Mouse (Mus musculus): ENCODE data around the gene Slc2a3. TPM values are rescaled to one million over a fixed set of nuclear protein-coding genes. Genes with fewer than 3 reads are reported as not detected.

The Slc2a3 gene
- polyA plus RNA-seq, 1 experiment from 2014 or later: 57.0 TPM

- Histone ChIP-seq H3K27me3 (replicated peaks; ENCODE audit: control insufficient read depth, insufficient read depth, low read length) (no peaks in the 10 kb centered on the region), H3K4me2 (ENCODE audit: low read length) (no peak overlapping the region), H3K9me3 (ENCODE audit: control insufficient read depth, low read length) (no peaks in the 10 kb centered on the region), H3K36me3 (ENCODE audit: control insufficient read depth, insufficient read depth, low read length) (no peaks in the 10 kb centered on the region), H3K4me3 (ENCODE audit: low read length) (no peak overlapping the region), H3K4me1 (ENCODE audit: control insufficient read depth, insufficient read depth, low read depth, low read length) (no peaks in the 10 kb centered on the region), H3K9ac (ENCODE audit: low read depth, low read length) (no peak overlapping the region), H3K27ac (ENCODE audit: low read depth, low read length) (no peak overlapping the region)
- no peak for ATAC-seq
- WGBS: 95% methylated on average over 3 of the region's 3 CpGs
Measured at GRCm38 (mm10) chr6:122784866-122785265, 16.6 kb downstream of the Slc2a3 start.

- Histone ChIP-seq H3K27me3 (replicated peaks; ENCODE audit: control insufficient read depth, insufficient read depth, low read length) (no peaks in the 10 kb centered on the region), H3K4me3 (ENCODE audit: low read length) (no peak overlapping the region), H3K27ac (ENCODE audit: low read depth, low read length) (no peak overlapping the region), H3K36me3 (ENCODE audit: control insufficient read depth, insufficient read depth, low read length) (no peaks in the 10 kb centered on the region), H3K4me2 (ENCODE audit: low read length) (no peak overlapping the region), H3K9me3 (ENCODE audit: control insufficient read depth, low read length) (no peaks in the 10 kb centered on the region), H3K4me1 (ENCODE audit: control insufficient read depth, insufficient read depth, low read depth, low read length) (no peaks in the 10 kb centered on the region), H3K9ac (ENCODE audit: low read depth, low read length) (no peak overlapping the region)
- no peak for ATAC-seq
- 77% methylated on average over 3 of the region's 3 CpGs for WGBS
Measured at GRCm38 (mm10) chr6:122782164-122782563, 19.3 kb downstream of the Slc2a3 start.

- Histone ChIP-seq H3K27me3 (replicated peaks; ENCODE audit: control insufficient read depth, insufficient read depth, low read length) (no peaks in the 10 kb centered on the region), H3K9me3 (ENCODE audit: control insufficient read depth, low read length) (no peaks in the 10 kb centered on the region), H3K36me3 (ENCODE audit: control insufficient read depth, insufficient read depth, low read length) (no peaks in the 10 kb centered on the region), H3K4me1 (ENCODE audit: control insufficient read depth, insufficient read depth, low read depth, low read length) (no peaks in the 10 kb centered on the region), H3K4me2 (ENCODE audit: low read length) (no peak overlapping the region), H3K9ac (ENCODE audit: low read depth, low read length) (no peak overlapping the region), H3K27ac (ENCODE audit: low read depth, low read length) (no peak overlapping the region), H3K4me3 (ENCODE audit: low read length) (no peak overlapping the region)
- 82% methylated on average over 4 of the region's 4 CpGs for WGBS
- no peak for ATAC-seq
Measured at GRCm38 (mm10) chr6:122781167-122781566, 20.3 kb downstream of the Slc2a3 start.

DNA sequence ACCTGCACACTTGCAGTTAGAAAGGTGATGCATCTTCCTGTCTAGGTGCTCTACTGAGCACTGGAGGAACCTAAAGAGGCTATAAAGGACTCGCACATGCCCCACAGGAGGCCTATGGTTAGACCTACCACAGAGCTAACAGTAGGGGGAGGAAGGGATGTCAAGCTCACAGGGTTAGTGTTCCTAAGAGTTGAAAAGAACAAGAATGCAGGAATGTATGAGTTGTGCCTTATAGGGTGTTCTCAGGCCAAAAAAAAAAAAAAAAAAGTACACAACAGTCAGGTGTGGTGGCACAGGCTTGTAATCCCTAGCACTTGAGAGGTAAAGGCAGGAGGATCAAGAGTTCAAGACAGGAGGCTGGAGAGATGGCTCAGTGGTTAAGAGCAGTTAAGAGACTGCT is 21.5 kb downstream of the Slc2a3 start:
- WGBS: 46% methylated on average over 1 of the region's 1 CpGs
- ATAC-seq: no peak
- no peak overlapping the region for H3K4me3 ChIP-seq (ENCODE audit: low read length)

DNA sequence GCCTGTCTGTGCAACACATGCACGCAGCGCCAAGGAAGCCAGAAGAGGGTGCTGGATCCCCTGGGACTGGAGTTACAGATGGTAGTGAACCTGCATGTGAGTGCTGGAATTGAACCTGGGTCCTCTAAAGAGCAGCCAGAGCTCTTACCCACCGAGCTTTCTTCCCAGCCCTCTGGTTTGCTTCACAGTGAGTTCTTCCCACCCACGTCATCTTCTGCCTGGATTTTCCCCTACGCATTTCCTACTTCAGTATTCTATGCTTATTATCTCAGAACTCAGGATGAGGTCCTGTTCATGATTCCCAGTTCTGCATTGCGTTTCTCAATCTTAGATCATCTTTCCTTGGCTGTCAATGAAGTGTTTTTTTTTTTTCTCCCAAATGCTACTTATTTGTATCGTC is 25.4 kb downstream of the Slc2a3 start:
- no peak overlapping the region for H3K4me2 ChIP-seq (ENCODE audit: low read length)
- no peaks in the 10 kb centered on the region for H3K4me1 ChIP-seq (ENCODE audit: control insufficient read depth, insufficient read depth, low read depth, low read length)
- no peak overlapping the region for H3K27ac ChIP-seq (ENCODE audit: low read depth, low read length)
- no peak overlapping the region for H3K4me3 ChIP-seq (ENCODE audit: low read length)
- WGBS: 85% methylated on average over 7 of the region's 7 CpGs
- H3K27me3 ChIP-seq (replicated peaks; ENCODE audit: control insufficient read depth, insufficient read depth, low read length): no peaks in the 10 kb centered on the region
- no peaks in the 10 kb centered on the region for H3K9me3 ChIP-seq (ENCODE audit: control insufficient read depth, low read length)
- no peak overlapping the region for H3K9ac ChIP-seq (ENCODE audit: low read depth, low read length)
- no peaks in the 10 kb centered on the region for H3K36me3 ChIP-seq (ENCODE audit: control insufficient read depth, insufficient read depth, low read length)
- no peak for ATAC-seq

More for the DNA sequence above, 21.5 kb downstream of the Slc2a3 start:
- Histone ChIP-seq H3K27ac (ENCODE audit: low read depth, low read length) (no peak overlapping the region), H3K27me3 (replicated peaks; ENCODE audit: control insufficient read depth, insufficient read depth, low read length) (no peaks in the 10 kb centered on the region), H3K36me3 (ENCODE audit: control insufficient read depth, insufficient read depth, low read length) (no peaks in the 10 kb centered on the region), H3K4me2 (ENCODE audit: low read length) (no peak overlapping the region), H3K4me1 (ENCODE audit: control insufficient read depth, insufficient read depth, low read depth, low read length) (no peaks in the 10 kb centered on the region), H3K9ac (ENCODE audit: low read depth, low read length) (no peak overlapping the region), H3K9me3 (ENCODE audit: control insufficient read depth, low read length) (no peaks in the 10 kb centered on the region)

GRCm38 (mm10) chr6:122774345-122774744 is 27.1 kb downstream of the Slc2a3 start:
- Histone ChIP-seq H3K27me3 (replicated peaks; ENCODE audit: control insufficient read depth, insufficient read depth, low read length) (no peaks in the 10 kb centered on the region), H3K36me3 (ENCODE audit: control insufficient read depth, insufficient read depth, low read length) (no peaks in the 10 kb centered on the region), H3K9me3 (ENCODE audit: control insufficient read depth, low read length) (no peaks in the 10 kb centered on the region), H3K27ac (ENCODE audit: low read depth, low read length) (no peak overlapping the region), H3K4me3 (ENCODE audit: low read length) (no peak overlapping the region), H3K4me1 (ENCODE audit: control insufficient read depth, insufficient read depth, low read depth, low read length) (peaks cover 7% of the 10 kb centered on the region), H3K9ac (ENCODE audit: low read depth, low read length) (no peak overlapping the region), H3K4me2 (ENCODE audit: low read length) (no peak overlapping the region)
- ATAC-seq: no peak
- WGBS: 86% methylated on average over 1 of the region's 1 CpGs

GRCm38 (mm10) chr6:122772701-122773100 is 28.7 kb downstream of the Slc2a3 start:
- Histone ChIP-seq H3K9me3 (ENCODE audit: control insufficient read depth, low read length) (no peaks in the 10 kb centered on the region), H3K4me1 (ENCODE audit: control insufficient read depth, insufficient read depth, low read depth, low read length) (peaks cover 7% of the 10 kb centered on the region), H3K36me3 (ENCODE audit: control insufficient read depth, insufficient read depth, low read length) (no peaks in the 10 kb centered on the region), H3K4me2 (ENCODE audit: low read length) (no peak overlapping the region), H3K4me3 (ENCODE audit: low read length) (no peak overlapping the region), H3K9ac (ENCODE audit: low read depth, low read length) (no peak overlapping the region), H3K27ac (ENCODE audit: low read depth, low read length) (no peak overlapping the region), H3K27me3 (replicated peaks; ENCODE audit: control insufficient read depth, insufficient read depth, low read length) (no peaks in the 10 kb centered on the region)
- no peak for ATAC-seq
- 70% methylated on average over 6 of the region's 6 CpGs for WGBS

DNA sequence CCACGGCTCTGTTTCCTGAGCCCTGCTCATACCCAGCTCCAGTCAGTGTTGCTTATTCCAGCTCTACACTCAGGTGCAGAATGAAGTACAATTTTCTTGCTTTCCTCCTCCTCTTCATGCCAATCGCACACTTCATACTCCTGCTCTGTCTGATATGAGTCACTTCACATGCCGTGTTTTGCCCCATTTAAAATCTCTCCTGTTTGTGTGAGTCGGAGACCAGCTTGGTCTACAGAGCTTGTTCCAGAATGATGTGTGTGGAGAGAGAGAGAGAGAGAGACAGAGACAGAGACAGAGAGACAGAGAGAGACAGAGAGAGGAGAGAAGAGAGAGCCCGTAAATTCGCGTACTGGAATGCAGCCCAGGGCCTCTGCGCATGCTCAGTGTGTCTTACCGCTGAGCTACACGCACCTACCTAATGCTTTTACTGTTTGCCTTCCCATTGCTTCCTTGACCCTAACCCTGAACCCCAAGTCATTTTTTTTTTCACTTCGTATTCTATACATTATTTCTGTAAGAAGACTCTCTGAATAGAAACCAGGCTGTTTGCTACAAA is 30.6 kb downstream of the Slc2a3 start:
- no peaks in the 10 kb centered on the region for H3K9me3 ChIP-seq (ENCODE audit: control insufficient read depth, low read length)
- no peak overlapping the region for H3K4me3 ChIP-seq (ENCODE audit: low read length)
- H3K4me1 ChIP-seq (ENCODE audit: control insufficient read depth, insufficient read depth, low read depth, low read length): peaks cover 9% of the 10 kb centered on the region
- no peak overlapping the region for H3K27ac ChIP-seq (ENCODE audit: low read depth, low read length)
- H3K4me2 ChIP-seq (ENCODE audit: low read length): no peak overlapping the region
- 91% methylated on average over 11 of the region's 11 CpGs for WGBS
- no peak overlapping the region for H3K9ac ChIP-seq (ENCODE audit: low read depth, low read length)
- no peaks in the 10 kb centered on the region for H3K36me3 ChIP-seq (ENCODE audit: control insufficient read depth, insufficient read depth, low read length)
- no peak for ATAC-seq
- no peaks in the 10 kb centered on the region for H3K27me3 ChIP-seq (replicated peaks; ENCODE audit: control insufficient read depth, insufficient read depth, low read length)

GRCm38 (mm10) chr6:122769771-122770759 is 31.4 kb downstream of the Slc2a3 start:
- Histone ChIP-seq H3K27ac (ENCODE audit: low read depth, low read length) (peak overlapping the region; percentile 48), H3K36me3 (ENCODE audit: control insufficient read depth, insufficient read depth, low read length) (no peaks in the 10 kb centered on the region), H3K4me1 (ENCODE audit: control insufficient read depth, insufficient read depth, low read depth, low read length) (peaks cover 9% of the 10 kb centered on the region), H3K4me2 (ENCODE audit: low read length) (peak overlapping the region; percentile 31; the same call in 1 of the 2 replicates), H3K27me3 (replicated peaks; ENCODE audit: control insufficient read depth, insufficient read depth, low read length) (no peaks in the 10 kb centered on the region), H3K4me3 (ENCODE audit: low read length) (no peak overlapping the region), H3K9ac (ENCODE audit: low read depth, low read length) (peak overlapping the region; percentile 38; the same call in 1 of the 2 replicates), H3K9me3 (ENCODE audit: control insufficient read depth, low read length) (no peaks in the 10 kb centered on the region)
- ATAC-seq: peak; percentile 83
- 42% methylated on average over 10 of the region's 10 CpGs for WGBS
